Mouse (Mus musculus) embryo, embryonic 11 days (tissue): Measurements from ENCODE around the gene Atp11a.

Experiments used
- DNase-seq: peaks from one replicate; pipeline ENCODE4 v3.0.0-alpha.2; 2015

Atp11a gene

GRCm38 (mm10) chr8:12773914-12774313 lies 17.1 kb downstream of the Atp11a start:
- DNase-seq: no peak

GRCm38 (mm10) chr8:12774872-12775298 lies 18.1 kb downstream of the Atp11a start:
- no peak for DNase-seq

GRCm38 (mm10) chr8:12775302-12775975 lies 18.6 kb downstream of the Atp11a start:
- no peak for DNase-seq

GRCm38 (mm10) chr8:12776166-12776565 lies 19.4 kb downstream of the Atp11a start:
- no peak for DNase-seq

- no peak for DNase-seq
Observed at GRCm38 (mm10) chr8:12777171-12777570, 20.4 kb downstream of the Atp11a start.

- DNase-seq: no peak
Observed at GRCm38 (mm10) chr8:12779541-12779940, 22.7 kb downstream of the Atp11a start.

- DNase-seq: no peak
Observed at GRCm38 (mm10) chr8:12785508-12785907, 28.7 kb downstream of the Atp11a start.

- DNase-seq: no peak
Observed at GRCm38 (mm10) chr8:12786261-12786957, 29.6 kb downstream of the Atp11a start.

GRCm38 (mm10) chr8:12786958-12787301 lies 30.1 kb downstream of the Atp11a start:
- no peak for DNase-seq

- DNase-seq: no peak
Observed at GRCm38 (mm10) chr8:12787427-12787826, 30.6 kb downstream of the Atp11a start.

GRCm38 (mm10) chr8:12788695-12789094 lies 31.9 kb downstream of the Atp11a start:
- DNase-seq: no peak

- no peak for DNase-seq
Observed at GRCm38 (mm10) chr8:12795011-12795671, 38.3 kb downstream of the Atp11a start.

- DNase-seq: no peak
Observed at GRCm38 (mm10) chr8:12799099-12799498, 42.3 kb downstream of the Atp11a start.

- no peak for DNase-seq
Observed at GRCm38 (mm10) chr8:12799832-12800231, 43.0 kb downstream of the Atp11a start.

GRCm38 (mm10) chr8:12800246-12800645 lies 43.4 kb downstream of the Atp11a start:
- no peak for DNase-seq

GRCm38 (mm10) chr8:12801586-12801985 lies 44.8 kb downstream of the Atp11a start:
- DNase-seq: no peak

GRCm38 (mm10) chr8:12803121-12803520 lies 46.3 kb downstream of the Atp11a start:
- no peak for DNase-seq

- DNase-seq: no peak
Observed at GRCm38 (mm10) chr8:12804909-12805308, 48.1 kb downstream of the Atp11a start.

GRCm38 (mm10) chr8:12805569-12805968 lies 48.8 kb downstream of the Atp11a start:
- no peak for DNase-seq

GRCm38 (mm10) chr8:12808018-12808417 lies 51.2 kb downstream of the Atp11a start:
- no peak for DNase-seq

- DNase-seq: no peak
Observed at GRCm38 (mm10) chr8:12809516-12809915, 52.7 kb downstream of the Atp11a start.

GRCm38 (mm10) chr8:12811231-12811630 lies 54.4 kb downstream of the Atp11a start:
- no peak for DNase-seq

GRCm38 (mm10) chr8:12816412-12816811 lies 59.6 kb downstream of the Atp11a start:
- DNase-seq: no peak

- no peak for DNase-seq
Observed at GRCm38 (mm10) chr8:12822892-12823291, 66.1 kb downstream of the Atp11a start.
